Mouse (Mus musculus) E14TG2a.4 (cell line): ENCODE measurements around the gene Tubb4a.

Experiments
- CTCF ChIP-seq: conservative IDR thresholded peaks from 2 replicates; pipeline ENCODE4 v1.5.1; 2014; ENCODE audit warnings: low read length
- POU5F1 ChIP-seq: IDR thresholded peaks from 2 replicates; pipeline ENCODE4 v1.6.1; 2014; ENCODE audit warnings: low read length, borderline replicate concordance

DNA sequence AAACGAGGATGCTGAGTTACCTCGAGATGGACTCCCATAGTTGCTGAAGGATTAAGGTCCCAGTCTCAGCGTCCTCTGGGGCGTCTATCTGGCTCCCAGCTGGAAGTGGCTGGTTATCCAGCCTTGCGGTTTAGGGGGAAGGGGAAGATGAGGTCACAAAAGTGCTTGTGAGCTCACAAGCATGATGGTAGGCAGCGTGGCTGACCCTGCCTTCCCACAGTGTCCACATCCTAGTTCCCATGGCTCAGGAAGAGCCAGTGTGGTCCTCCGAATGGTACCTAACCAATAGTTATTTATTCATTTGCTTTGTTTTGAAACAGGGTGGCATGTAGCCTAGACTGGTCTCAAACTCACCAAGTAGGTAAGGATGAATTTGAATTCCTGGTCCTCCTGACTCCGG is 46.0 kb downstream of the Tubb4a start, which contains the start of gene Slc25a41:
- TF ChIP-seq CTCF (no peak), POU5F1 (no peak)
